Mouse (Mus musculus) frontal cortex, postnatal 25 days (tissue): ENCODE results near the gene Arhgap5.

Experiments
- DNase-seq, 2 experiments: peaks; one replicate each; pipeline ENCODE4 v3.0.0; 2022; ENCODE audit warnings: low spot score in 2 of 2

The Arhgap5 gene

GRCm38 (mm10) chr12:52503456-52504320 is at the start of gene Arhgap5:
Gene Arhgap5 (plus strand): TSS chr12:52503972.
- DNase-seq = peak; percentile 76 to 87

GRCm38 (mm10) chr12:52464593-52464992 is 39.2 kb upstream of the Arhgap5 start:
- DNase-seq = no peak

- no peak for DNase-seq
Observed at GRCm38 (mm10) chr12:52471621-52472020, 32.2 kb upstream of the Arhgap5 start.

- no peak for DNase-seq
Observed at GRCm38 (mm10) chr12:52473988-52474968, 29.5 kb upstream of the Arhgap5 start.

- no peak for DNase-seq
Observed at GRCm38 (mm10) chr12:52476036-52476435, 27.7 kb upstream of the Arhgap5 start.

GRCm38 (mm10) chr12:52478611-52479010 is 25.2 kb upstream of the Arhgap5 start:
- DNase-seq = no peak

GRCm38 (mm10) chr12:52479323-52479722 is 24.4 kb upstream of the Arhgap5 start:
- DNase-seq = no peak

GRCm38 (mm10) chr12:52480851-52481250 is 22.9 kb upstream of the Arhgap5 start:
- DNase-seq = no peak

- DNase-seq = no peak
Observed at GRCm38 (mm10) chr12:52481969-52482550, 21.7 kb upstream of the Arhgap5 start.

GRCm38 (mm10) chr12:52483219-52483618 is 20.6 kb upstream of the Arhgap5 start:
- DNase-seq = no peak

- no peak for DNase-seq
Observed at GRCm38 (mm10) chr12:52488266-52488975, 15.4 kb upstream of the Arhgap5 start.

GRCm38 (mm10) chr12:52493281-52493681 is 10.5 kb upstream of the Arhgap5 start:
- DNase-seq = no peak

- no peak for DNase-seq
Observed at GRCm38 (mm10) chr12:52497209-52497608, 6.6 kb upstream of the Arhgap5 start.

GRCm38 (mm10) chr12:52500915-52501833 is 2.6 kb upstream of the Arhgap5 start:
- DNase-seq = no peak

- no peak for DNase-seq
Observed at GRCm38 (mm10) chr12:52502161-52502560, 1.6 kb upstream of the Arhgap5 start.

- no peak for DNase-seq
Observed at GRCm38 (mm10) chr12:52503131-52503455, 679 bp upstream of the Arhgap5 start.

- peak; percentile 19 to 23 for DNase-seq
Observed at GRCm38 (mm10) chr12:52504331-52505181, 784 bp downstream of the Arhgap5 start.

- no peak for DNase-seq
Observed at GRCm38 (mm10) chr12:52524699-52525098, 20.9 kb downstream of the Arhgap5 start.

GRCm38 (mm10) chr12:52525486-52525885 is 21.7 kb downstream of the Arhgap5 start:
- DNase-seq = no peak
